Mouse (Mus musculus) thymus, postnatal 10 days (tissue): ENCODE measurements around the gene Maff.

Source experiments
- DNase-seq, 2 experiments: peaks; one replicate each; pipeline ENCODE4 v3.0.0; 2021; ENCODE audit warnings: low spot score in 2 of 2

Gene Maff

GRCm38 (mm10) chr15:79329979-79330363 lies 16.4 kb upstream of the Maff start:
- DNase-seq, result no peak

- DNase-seq, result no peak
Measured at GRCm38 (mm10) chr15:79330521-79330920, 15.9 kb upstream of the Maff start.

GRCm38 (mm10) chr15:79333409-79333808 lies 13.0 kb upstream of the Maff start:
- no peak for DNase-seq

GRCm38 (mm10) chr15:79335061-79335655 lies 11.3 kb upstream of the Maff start:
- DNase-seq, result no peak

GRCm38 (mm10) chr15:79338978-79339377 lies 7.4 kb upstream of the Maff start:
- no peak for DNase-seq

- DNase-seq, result no peak
Measured at GRCm38 (mm10) chr15:79342641-79343337, 3.6 kb upstream of the Maff start.

GRCm38 (mm10) chr15:79344627-79345026 lies 1.8 kb upstream of the Maff start:
- no peak for DNase-seq

- peak; percentile 91 to 96 for DNase-seq
Measured at GRCm38 (mm10) chr15:79347165-79347844, 884 bp downstream of the Maff start.

GRCm38 (mm10) chr15:79347845-79348506 lies 1.6 kb downstream of the Maff start:
- peak; percentile 72 to 74 for DNase-seq

GRCm38 (mm10) chr15:79348651-79349050 lies 2.2 kb downstream of the Maff start:
- no peak for DNase-seq

GRCm38 (mm10) chr15:79350866-79351265 lies 4.4 kb downstream of the Maff start:
- no peak for DNase-seq

GRCm38 (mm10) chr15:79351331-79351767 lies 4.9 kb downstream of the Maff start:
- no peak for DNase-seq

- DNase-seq, result no peak
Measured at GRCm38 (mm10) chr15:79352479-79352878, 6.1 kb downstream of the Maff start.

- no peak for DNase-seq
Measured at GRCm38 (mm10) chr15:79353690-79354305, 7.4 kb downstream of the Maff start.

GRCm38 (mm10) chr15:79354619-79355018 lies 8.2 kb downstream of the Maff start:
- DNase-seq, result no peak

GRCm38 (mm10) chr15:79356481-79356880 lies 10.1 kb downstream of the Maff start:
- DNase-seq, result no peak

GRCm38 (mm10) chr15:79357036-79357911 lies 10.9 kb downstream of the Maff start:
- peak; percentile 60 to 78 for DNase-seq

GRCm38 (mm10) chr15:79357974-79358690 lies 11.7 kb downstream of the Maff start:
- no peak for DNase-seq

- DNase-seq, result no peak
Measured at GRCm38 (mm10) chr15:79359954-79360353, 13.5 kb downstream of the Maff start.

- no peak for DNase-seq
Measured at GRCm38 (mm10) chr15:79360371-79360770, 13.9 kb downstream of the Maff start.
